Mouse (Mus musculus) embryonic facial prominence, embryonic 14.5 days (tissue): ENCODE data around the gene Stx1b. TPM values are rescaled to one million over a fixed set of nuclear protein-coding genes. Genes with fewer than 3 reads are reported as not detected.

Experiments used
- ATAC-seq: fragments of 200-750 bp; cut with Nextera tagmentation; 2 replicates; pipeline ENCODE4 v1.8.0; 2017; ENCODE audit warnings: low read depth, moderate number of reproducible peaks, moderate TSS enrichment
- DNase-seq: peaks from one replicate; pipeline ENCODE4 v3.0.0-alpha.2; 2015; ENCODE audit warnings: low spot score
- H3K27ac ChIP-seq: fragments of 300-500 bp; sonication (generic); replicated peaks from 2 replicates; pipeline ENCODE4 v1.5.1; 2014; ENCODE audit warnings: low read depth, mild to moderate bottlenecking, low read length, moderate library complexity
- H3K27me3 ChIP-seq: fragments of 300-500 bp; sonication (generic); replicated peaks from 2 replicates; pipeline ENCODE4 v1.6.1; 2014; ENCODE audit warnings: low read length; ENCODE audit not compliant: control insufficient read depth, insufficient read depth
- H3K36me3 ChIP-seq: fragments of 300-500 bp; sonication (generic); 2 replicates; pipeline ENCODE4 v1.6.1; 2014; ENCODE audit warnings: low read length, mixed read lengths; ENCODE audit not compliant: control insufficient read depth, insufficient read depth
- H3K4me1 ChIP-seq: fragments of 300-500 bp; sonication (generic); 2 replicates; pipeline ENCODE4 v1.6.1; 2014; ENCODE audit warnings: antibody characterized with exemption, low read length; ENCODE audit not compliant: control insufficient read depth, insufficient read depth
- H3K4me2 ChIP-seq: fragments of 300-500 bp; sonication (generic); 2 replicates; pipeline ENCODE4 v1.6.1; 2014; ENCODE audit warnings: low read depth, mild to moderate bottlenecking, low read length, moderate library complexity, mixed read lengths
- H3K4me3 ChIP-seq: fragments of 300-500 bp; sonication (generic); 2 replicates; pipeline ENCODE4 v1.5.1; 2014; ENCODE audit warnings: low read depth, mild to moderate bottlenecking, low read length
- H3K9ac ChIP-seq: fragments of 300-500 bp; sonication (generic); 2 replicates; pipeline ENCODE4 v1.6.1; 2014; ENCODE audit warnings: low read depth, mild to moderate bottlenecking, low read length, moderate library complexity, mixed read lengths
- H3K9me3 ChIP-seq: fragments of 300-500 bp; sonication (generic); 2 replicates; pipeline ENCODE4 v1.6.1; 2016; ENCODE audit warnings: low read length; ENCODE audit not compliant: control insufficient read depth
- WGBS: fragments of 180-500 bp; shearing (Covaris S2); extraction: QIAGEN DNeasy Blood & Tissue Kit; methylation state at CpG from one replicate; pipeline ENCODE4 v1.1.7; 2014; 5-methylcytosine and 5-hydroxymethylcytosine counted together
- polyA plus RNA-seq: library from polyadenylated mRNA; unstranded; fragments of >200 nt; fragmentation: Nextera tagmentation; extraction: Ambion mirVana; gene quantifications from 2 replicates; pipeline ENCODE4 v1.2.1, GENCODE M21; 2014

Stx1b gene
- polyA plus RNA-seq, 1 experiment from 2014 or later, result 3.4 TPM

DNA sequence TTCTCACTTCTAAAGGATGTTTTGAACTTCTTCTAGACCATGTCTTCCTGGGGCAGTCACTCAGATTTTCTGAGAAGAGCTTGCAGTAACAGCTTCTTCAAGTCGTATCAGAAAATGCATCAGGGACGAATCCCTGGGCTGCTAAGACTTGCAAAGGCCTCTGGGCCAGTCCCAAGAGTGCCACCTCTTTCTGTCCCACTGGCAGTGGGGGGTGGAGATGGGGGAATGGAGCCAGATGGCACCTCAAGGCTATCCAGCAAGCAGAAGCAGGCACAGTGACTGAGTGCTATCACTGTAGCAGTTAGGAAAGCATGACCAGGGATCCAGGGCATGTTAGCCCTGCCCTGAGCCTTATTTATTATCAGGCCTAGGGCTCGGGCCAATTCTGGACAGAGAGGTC lies 12.1 kb downstream of the Stx1b start:
- Histone ChIP-seq H3K4me2 (no peak overlapping the region), H3K27me3 (no peaks in the 10 kb centered on the region), H3K9me3 (no peaks in the 10 kb centered on the region), H3K4me3 (no peak overlapping the region), H3K4me1 (no peaks in the 10 kb centered on the region), H3K36me3 (peaks cover 38% of the 10 kb centered on the region), H3K27ac (no peak overlapping the region), H3K9ac (no peak overlapping the region)
- ATAC-seq, result no peak
- DNase-seq, result no peak
- WGBS, result 85% methylated on average over 3 of the region's 3 CpGs

DNA sequence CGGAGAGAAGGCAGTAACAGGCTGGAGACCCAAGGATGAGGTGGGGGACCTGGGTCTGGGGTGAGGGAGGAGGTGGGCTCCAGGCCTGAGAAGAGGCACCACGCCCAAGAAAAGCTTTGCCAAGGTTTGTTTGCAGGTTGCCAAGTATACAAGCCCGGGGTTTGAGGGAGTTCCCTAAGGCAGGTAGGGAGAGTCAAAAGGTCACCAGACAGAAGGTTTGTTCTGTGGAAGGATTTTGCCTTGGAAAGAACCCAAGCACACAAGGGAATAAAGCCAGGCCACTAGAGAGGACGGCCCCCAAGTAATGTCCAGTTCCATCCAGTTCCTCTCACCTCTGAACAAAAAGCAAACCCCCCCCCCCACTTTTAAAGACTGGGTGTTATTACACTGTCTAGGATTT lies 13.1 kb downstream of the Stx1b start:
- H3K9ac ChIP-seq, result no peak overlapping the region
- no peak for DNase-seq
- no peaks in the 10 kb centered on the region for H3K27me3 ChIP-seq
- no peaks in the 10 kb centered on the region for H3K4me1 ChIP-seq
- no peak overlapping the region for H3K4me2 ChIP-seq
- H3K27ac ChIP-seq, result no peak overlapping the region
- 83% methylated on average over 4 of the region's 4 CpGs for WGBS
- no peaks in the 10 kb centered on the region for H3K9me3 ChIP-seq
- H3K4me3 ChIP-seq, result no peak overlapping the region
- peaks cover 38% of the 10 kb centered on the region for H3K36me3 ChIP-seq
- ATAC-seq, result no peak

DNA sequence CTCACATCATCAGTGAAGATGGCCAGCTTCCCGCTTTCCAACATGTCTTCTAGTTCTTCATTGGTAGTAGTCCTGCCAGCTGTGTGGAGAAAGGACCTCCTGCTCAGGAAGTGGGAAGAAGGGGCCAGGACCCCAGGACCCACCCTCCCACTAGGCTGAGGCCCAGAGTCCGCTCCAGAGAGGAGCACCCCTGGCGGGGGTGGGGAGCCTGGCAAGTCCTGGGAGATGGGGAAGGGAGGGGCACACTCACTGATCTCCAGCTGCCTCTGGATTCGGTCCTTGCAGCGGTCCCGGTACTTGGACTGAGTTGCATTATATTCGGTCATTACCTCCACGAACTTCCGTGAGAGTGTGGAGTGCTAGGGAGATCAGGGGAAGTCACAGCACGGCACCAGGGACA lies 13.7 kb downstream of the Stx1b start:
- Histone ChIP-seq H3K27me3 (no peaks in the 10 kb centered on the region), H3K4me1 (no peaks in the 10 kb centered on the region), H3K9ac (no peak overlapping the region), H3K36me3 (peaks cover 38% of the 10 kb centered on the region), H3K4me3 (no peak overlapping the region), H3K9me3 (no peaks in the 10 kb centered on the region), H3K27ac (no peak overlapping the region), H3K4me2 (no peak overlapping the region)
- ATAC-seq (no peak), DNase-seq (no peak)
- 77% methylated on average over 10 of the region's 10 CpGs for WGBS

DNA sequence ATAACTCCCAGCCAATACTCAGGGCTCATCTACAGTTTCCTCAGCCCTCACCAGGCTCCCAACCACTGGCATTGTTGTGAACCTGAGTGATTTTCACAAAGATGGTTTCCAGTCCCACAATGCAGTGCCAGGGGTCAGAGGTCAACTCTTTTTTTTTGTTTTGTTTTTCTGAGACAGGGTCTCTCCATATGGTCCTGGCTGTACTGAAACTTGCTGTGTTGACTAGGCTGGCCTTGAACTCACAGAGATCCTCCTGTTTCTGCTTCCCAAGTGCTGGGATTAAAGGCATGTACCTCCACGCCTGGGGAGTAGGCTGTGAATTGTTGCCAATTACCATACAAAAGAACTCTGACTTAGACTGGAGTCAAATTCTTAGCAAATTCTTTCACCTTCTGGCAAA lies 14.5 kb downstream of the Stx1b start:
- WGBS, result 94% methylated on average over 1 of the region's 1 CpGs
- Histone ChIP-seq H3K9me3 (no peaks in the 10 kb centered on the region), H3K4me1 (no peaks in the 10 kb centered on the region), H3K27ac (no peak overlapping the region), H3K9ac (no peak overlapping the region), H3K4me3 (no peak overlapping the region), H3K4me2 (no peak overlapping the region), H3K27me3 (no peaks in the 10 kb centered on the region), H3K36me3 (peaks cover 34% of the 10 kb centered on the region)
- DNase-seq (no peak), ATAC-seq (no peak)

DNA sequence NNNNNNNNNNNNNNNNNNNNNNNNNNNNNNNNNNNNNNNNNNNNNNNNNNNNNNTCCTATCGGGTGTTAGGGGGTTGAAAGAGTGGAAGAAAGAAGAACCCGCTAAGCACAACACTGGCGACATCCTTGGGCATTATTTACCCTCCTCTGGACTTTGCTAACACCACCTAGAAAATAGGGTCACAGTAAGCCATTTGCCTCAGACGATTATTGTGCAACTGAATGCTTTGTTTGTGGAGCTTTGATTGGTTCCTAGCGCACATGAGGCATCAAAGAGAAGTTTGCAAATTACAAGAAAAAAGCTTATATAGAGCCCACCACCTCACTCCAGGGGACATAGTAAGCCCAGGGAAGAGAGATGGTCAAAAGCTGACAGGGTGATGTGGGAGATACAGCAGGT lies 15.5 kb downstream of the Stx1b start:
- Histone ChIP-seq H3K27ac (no peak overlapping the region), H3K4me2 (no peak overlapping the region), H3K9ac (no peak overlapping the region), H3K27me3 (no peaks in the 10 kb centered on the region), H3K4me3 (no peak overlapping the region), H3K4me1 (no peaks in the 10 kb centered on the region), H3K9me3 (no peaks in the 10 kb centered on the region), H3K36me3 (peaks cover 30% of the 10 kb centered on the region)
- 88% methylated on average over 5 of the region's 5 CpGs for WGBS
- DNase-seq, result no peak
- ATAC-seq, result no peak

DNA sequence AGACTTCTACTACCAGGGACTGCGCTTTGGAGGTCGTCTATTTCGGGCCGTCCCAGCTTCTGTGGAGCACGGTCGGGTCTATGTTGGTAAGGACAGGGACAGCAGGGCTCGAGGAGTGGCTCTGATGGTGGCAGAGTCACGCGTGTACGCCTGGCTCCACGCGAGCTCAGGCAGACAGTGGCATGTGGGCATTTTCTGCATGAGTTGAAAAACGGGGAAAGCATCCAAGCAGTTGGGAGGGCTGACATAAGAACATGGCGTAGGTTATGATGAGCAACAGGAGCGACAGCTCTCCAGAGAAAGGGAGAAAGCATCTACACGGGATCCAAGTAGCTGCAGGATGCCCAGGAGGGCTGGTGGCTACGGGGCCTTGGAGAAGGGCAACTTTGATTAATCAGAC lies 22.0 kb downstream of the Stx1b start:
- Histone ChIP-seq H3K27me3 (no peaks in the 10 kb centered on the region), H3K9ac (no peak overlapping the region), H3K9me3 (no peaks in the 10 kb centered on the region), H3K4me3 (no peak overlapping the region), H3K4me1 (no peaks in the 10 kb centered on the region), H3K4me2 (no peak overlapping the region), H3K36me3 (peaks cover 41% of the 10 kb centered on the region), H3K27ac (no peak overlapping the region)
- ATAC-seq (no peak), DNase-seq (no peak)
- 90% methylated on average over 17 of the region's 17 CpGs for WGBS

DNA sequence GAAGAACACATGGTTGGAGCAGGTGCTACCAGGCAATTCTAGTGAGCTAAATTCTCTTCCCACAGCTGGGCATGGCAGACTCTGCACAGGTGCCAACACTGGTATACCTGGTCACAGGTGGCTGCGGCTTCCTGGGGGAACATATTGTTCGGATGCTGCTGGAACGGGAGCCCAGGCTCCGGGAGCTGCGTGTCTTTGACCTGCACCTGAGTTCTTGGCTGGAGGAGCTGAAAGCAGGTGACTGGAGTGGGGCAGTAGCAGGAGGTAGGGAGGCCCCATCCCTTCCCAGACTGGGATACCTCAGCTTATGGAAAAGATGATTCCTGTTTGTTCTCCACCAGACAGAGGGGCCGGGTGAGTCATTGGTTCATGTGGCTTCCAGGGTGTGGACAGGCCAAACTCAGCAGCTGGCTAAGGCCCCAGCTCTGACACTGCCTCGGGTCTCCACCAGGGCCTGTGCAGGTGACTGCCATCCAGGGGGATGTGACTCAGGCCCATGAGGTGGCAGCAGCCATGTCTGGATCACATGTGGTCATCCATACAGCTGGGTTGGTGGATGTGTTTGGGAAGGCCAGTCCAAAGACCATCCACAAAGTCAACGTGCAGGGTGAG lies 23.2 kb downstream of the Stx1b start:
- Histone ChIP-seq H3K27me3 (no peaks in the 10 kb centered on the region), H3K9me3 (no peaks in the 10 kb centered on the region), H3K27ac (peak overlapping the region; percentile 34; the same call in 1 of the 2 replicates), H3K4me1 (no peaks in the 10 kb centered on the region), H3K36me3 (peaks cover 53% of the 10 kb centered on the region), H3K4me2 (peak overlapping the region; percentile 47), H3K4me3 (no peak overlapping the region), H3K9ac (no peak overlapping the region; the same call in 1 of the 2 replicates)
- ATAC-seq (no peak), DNase-seq (no peak)
- whole genome bisulfite sequencing, result 88% methylated on average over 8 of the region's 8 CpGs

DNA sequence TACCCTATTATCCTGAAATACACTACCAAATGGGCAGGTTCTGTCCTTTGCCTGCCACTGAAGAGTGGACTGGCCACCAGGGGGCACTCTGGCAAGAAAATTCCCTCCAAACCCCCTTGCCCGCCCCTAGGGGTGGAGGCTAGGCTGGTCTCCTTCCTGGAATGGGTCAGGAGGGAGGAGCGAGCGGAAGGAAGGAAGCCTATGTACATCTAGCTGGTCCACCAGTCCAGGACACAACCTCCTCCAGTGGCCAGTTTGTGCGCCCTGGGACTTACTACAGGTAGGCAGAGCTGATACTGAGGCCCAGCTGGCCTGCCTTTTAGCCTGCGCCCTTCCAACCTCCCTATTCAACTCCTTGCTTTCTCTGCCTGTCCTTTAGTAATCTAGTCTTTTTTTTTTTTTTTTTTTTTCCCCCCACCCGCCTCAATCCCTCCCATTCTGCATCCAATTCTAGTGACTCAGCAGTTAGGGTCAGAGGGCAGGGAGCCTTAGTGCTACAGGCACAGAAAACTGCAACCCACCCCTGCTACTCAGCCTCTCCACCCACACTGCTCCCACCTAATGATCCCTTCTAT lies 23.8 kb downstream of the Stx1b start, which contains the start of gene Hsd3b7:
TSS of gene Hsd3b7 (plus strand) at position 170 of the 575 bp plus-strand sequence.
- H3K4me2 ChIP-seq, result peak within 1 kb of the TSS; percentile 47
- peaks cover 59% of the 10 kb centered on the region for H3K36me3 ChIP-seq
- H3K9me3 ChIP-seq, result no peaks in the 10 kb centered on the region
- ATAC-seq (peak; percentile 92), DNase-seq (peak; percentile 93)
- H3K4me3 ChIP-seq, result peak within 1 kb of the TSS; percentile 22
- H3K27ac ChIP-seq, result peak within 1 kb of the TSS; percentile 34; the same call in 1 of the 2 replicates
- peak within 1 kb of the TSS; percentile 41 for H3K9ac ChIP-seq
- no peaks in the 10 kb centered on the region for H3K4me1 ChIP-seq
- no peaks in the 10 kb centered on the region for H3K27me3 ChIP-seq
- 24% methylated on average over 4 of the region's 6 CpGs for WGBS

DNA sequence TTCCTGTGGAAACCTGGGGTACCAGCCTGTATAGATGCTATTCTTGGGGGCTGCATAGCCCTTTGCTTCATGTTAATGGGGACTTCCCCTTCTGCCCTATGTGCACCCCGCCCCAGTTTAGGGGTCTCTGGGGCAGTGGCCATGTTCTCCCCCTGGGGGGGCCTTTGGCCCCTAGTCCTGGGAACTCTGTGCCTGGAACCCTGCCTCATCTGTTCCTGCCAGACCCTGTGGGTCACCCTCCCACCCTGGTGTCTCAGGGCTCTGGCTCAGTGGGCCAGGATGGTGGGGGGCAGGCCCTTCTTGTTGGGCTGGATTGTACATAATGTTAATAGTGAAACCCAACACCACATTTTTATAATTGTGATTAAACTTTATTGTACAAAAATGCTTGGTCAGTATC lies 24.6 kb downstream of the Stx1b start:
- ATAC-seq (no peak), DNase-seq (no peak)
- H3K9ac ChIP-seq, result no peak overlapping the region
- no peak overlapping the region for H3K4me2 ChIP-seq
- H3K27ac ChIP-seq, result no peak overlapping the region
- WGBS, result 94% methylated on average over 1 of the region's 1 CpGs
- peaks cover 67% of the 10 kb centered on the region for H3K36me3 ChIP-seq
- H3K9me3 ChIP-seq, result no peaks in the 10 kb centered on the region
- H3K27me3 ChIP-seq, result no peaks in the 10 kb centered on the region
- no peak overlapping the region for H3K4me3 ChIP-seq
- no peaks in the 10 kb centered on the region for H3K4me1 ChIP-seq
